Mouse (Mus musculus) cerebellum, postnatal 10 days (tissue): ENCODE measurements at regions not wholly inside any gene's neighbourhood (a gene's known extent, or its start where the extent isn't known, plus 50 kb on each side); places are given as distances from the start of the nearest gene placed in this dataset.
A peak's percentile ranks its signal among the peaks of the same experiment; 100 is the strongest.

Source experiments
- DNase-seq, 2 experiments: peaks; one replicate each; pipeline ENCODE4 v3.0.0; 2021; ENCODE audit warnings: mixed read lengths in 2 of 2

GRCm38 (mm10) chr12:13028086-13028485 is 86.4 kb upstream of the Mycn start:
- peak in 1 of 2 experiments; percentile 14 for DNase-seq

GRCm38 (mm10) chr12:13026041-13026580 is 84.4 kb upstream of the Mycn start:
- DNase-seq: peak; percentile 83 to 89

GRCm38 (mm10) chr12:13024215-13024841 is 82.6 kb upstream of the Mycn start:
- DNase-seq: peak; percentile 10 to 15

GRCm38 (mm10) chr12:13011023-13011761 is 69.5 kb upstream of the Mycn start:
- no peak for DNase-seq

DNA sequence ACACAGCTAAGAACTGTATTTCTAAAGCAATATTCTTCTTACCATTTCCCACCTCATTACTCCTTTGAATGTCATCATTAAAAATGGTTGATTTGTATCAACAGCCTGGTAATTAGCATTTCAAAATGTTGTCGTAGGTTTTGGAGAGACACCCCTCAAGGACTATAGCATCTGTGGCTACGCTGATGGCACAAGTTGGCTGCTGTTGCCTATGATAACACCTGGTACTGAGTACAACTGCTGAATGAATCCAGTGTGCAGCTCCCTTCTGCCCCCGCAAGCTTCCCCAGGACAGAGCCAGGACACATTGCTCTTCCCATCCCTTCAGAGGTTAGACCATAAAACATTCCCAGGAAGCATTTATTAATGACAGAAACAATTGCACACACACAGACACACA is 68.7 kb upstream of the Mycn start:
- no peak for DNase-seq

DNA sequence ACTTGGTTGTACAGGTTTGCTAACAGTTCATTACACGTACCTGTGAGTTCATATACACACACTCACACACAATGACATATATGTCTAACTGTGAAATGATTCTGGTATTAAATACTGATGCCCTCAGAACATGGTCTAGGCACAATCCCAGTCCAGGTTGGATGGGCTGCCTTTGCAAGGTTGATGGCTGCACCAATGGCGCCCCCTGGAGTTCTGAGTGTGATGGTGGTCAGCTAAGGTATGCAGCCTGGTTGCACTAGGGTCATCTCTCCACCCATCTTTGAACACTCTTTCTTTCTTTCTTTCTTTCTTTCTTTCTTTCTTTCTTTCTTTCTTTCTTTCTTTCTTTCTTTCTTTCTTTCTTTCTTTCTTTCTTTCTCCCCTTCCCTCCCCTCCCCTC is 67.8 kb upstream of the Mycn start:
- DNase-seq: peak; percentile 33 to 49

GRCm38 (mm10) chr12:13002703-13003102 is 61.0 kb upstream of the Mycn start:
- no peak for DNase-seq

DNA sequence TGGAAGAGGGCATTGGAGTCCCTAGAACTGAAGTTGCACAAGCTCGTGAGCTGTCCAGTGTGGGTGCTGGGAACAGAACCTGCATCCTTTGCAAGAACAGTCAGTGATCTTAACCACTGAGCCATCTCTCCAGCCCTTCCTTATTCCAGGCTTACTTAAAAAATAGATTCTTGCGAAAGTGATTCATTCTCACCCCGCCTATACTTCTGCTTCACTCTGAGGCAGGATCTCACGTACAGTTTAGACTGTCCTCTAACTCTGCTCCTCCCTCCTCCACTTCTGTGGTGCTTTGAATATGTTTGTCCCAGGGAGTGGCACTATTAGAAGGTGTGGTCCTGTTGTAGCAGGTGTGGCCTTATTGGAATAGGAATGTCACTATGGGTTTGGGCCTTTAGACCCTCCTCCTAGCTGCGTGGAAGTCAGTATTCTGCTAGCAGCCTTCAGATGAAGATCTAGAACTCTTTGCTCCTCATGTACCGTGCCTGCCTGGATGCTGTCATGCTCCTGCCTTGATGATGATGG is 60.4 kb upstream of the Mycn start:
- no peak for DNase-seq

DNA sequence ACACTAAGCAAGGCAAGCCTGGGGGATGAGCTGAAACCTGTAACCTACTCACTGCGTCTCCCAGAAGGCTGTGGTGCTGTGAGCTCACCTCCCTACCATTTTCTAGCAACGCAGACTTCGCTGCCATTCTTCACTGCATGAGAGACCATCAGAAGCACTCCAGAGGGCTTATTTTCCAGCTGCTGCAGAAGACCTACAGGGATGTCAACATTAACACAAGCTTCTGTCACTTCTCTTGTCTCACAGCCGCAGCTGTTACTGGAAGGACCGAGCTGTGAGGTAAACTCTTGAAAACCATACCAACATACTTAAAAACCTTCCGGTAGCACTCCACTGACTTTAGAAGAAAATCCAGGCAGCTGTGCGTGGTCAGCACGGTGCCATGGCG is 54.3 kb upstream of the Mycn start:
- DNase-seq: no peak

DNA sequence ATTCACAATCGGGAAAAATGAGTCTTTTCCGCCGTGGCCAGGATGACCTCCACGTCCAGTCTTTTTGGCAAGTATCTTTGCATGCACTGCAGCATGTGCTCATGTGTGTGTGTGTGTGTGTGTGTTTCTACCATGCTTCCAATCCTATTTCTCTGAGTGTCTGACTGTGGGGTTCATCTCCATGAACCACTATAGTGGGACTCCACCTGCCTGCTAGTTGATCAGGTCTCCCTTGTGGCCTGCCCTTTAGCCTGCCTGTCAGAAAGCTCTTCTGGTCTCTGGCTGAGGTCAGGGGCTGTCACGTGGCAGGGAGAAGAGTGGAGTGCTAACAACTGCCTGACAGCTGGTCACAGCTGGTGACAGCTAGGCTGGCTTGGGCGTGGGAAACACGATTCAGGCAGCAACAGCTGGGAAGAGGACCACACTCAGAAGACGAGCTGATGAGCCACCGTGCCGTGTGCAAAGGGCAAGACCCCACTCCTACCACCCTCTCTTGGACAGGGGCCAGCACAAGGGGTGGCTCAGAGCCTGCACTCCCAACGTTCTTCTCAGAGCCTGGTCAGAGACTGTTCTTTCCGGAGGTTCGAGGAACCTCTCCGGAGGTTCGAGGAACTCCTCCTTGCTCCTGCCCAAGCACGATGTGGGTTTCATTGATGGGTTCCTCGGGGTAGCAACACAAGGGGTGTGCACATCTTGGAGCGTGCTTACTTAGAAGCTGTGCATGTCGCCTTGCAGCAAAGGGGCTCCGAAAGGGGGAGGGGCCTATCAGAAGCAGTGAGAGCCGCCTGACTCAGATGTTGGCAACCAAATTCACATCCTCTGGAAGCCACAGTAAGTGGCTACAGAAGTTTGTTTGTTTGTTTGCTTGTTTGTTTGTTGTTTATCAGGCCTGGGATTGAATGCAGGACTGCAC is 53.6 kb upstream of the Mycn start:
- DNase-seq: peak; percentile 13 to 23

GRCm38 (mm10) chr12:12993894-12994714 is 52.4 kb upstream of the Mycn start:
- no peak for DNase-seq
